ENCODE assay signal across 8 mouse cellular contexts in the genomic region with DNA sequence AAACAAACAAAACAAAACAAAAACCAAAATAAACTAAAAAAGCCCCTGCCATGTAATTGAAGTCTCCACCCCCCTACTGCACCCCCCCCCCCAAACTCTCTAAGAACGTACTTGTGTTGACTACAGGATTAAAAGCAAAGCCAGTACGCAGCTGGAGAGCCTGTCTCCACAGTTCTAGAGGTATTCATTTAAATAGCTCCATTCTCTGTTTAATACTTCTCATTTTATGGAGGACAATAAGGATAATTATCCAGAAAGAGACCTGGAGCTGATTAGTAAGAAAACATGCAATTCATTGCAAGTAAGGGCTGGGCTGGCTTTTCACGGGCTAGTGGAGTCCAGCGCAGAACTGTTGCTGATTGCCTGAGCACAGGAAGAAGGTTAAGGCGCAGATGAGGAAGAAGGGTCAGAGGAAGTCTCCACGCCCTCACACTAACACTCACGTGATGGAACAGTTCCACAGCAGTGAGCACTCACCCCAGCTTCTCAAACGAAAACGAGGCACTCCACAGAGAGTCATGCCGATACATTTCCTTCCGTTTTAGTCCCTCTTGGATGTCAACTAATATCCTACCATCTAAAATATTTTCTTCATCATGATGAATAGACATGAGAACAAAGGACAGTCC. TPM values are rescaled to one million over a fixed set of nuclear protein-coding genes. Genes with fewer than 3 reads are reported as not detected.
DNase-seq lines count a peak whose midpoint lies in the region; ATAC-seq and TF ChIP-seq lines count a peak whose summit lies in the region.

No protein-coding gene starts in this region.

- 40% methylated on average over 11 of the region's 11 CpGs for WGBS in forebrain, embryonic 13.5 days
- WGBS in forebrain, embryonic 10.5 days: 67% methylated on average over 11 of the region's 11 CpGs
- 54% methylated on average over 11 of the region's 11 CpGs for WGBS in embryonic facial prominence, embryonic 15.5 days
- WGBS in lung, adult 2 months: 29% methylated on average over 11 of the region's 11 CpGs
- 64% methylated on average over 11 of the region's 11 CpGs for WGBS in midbrain, embryonic 13.5 days

- H3K4me2 ChIP-seq in forebrain, embryonic 13.5 days: no peak overlapping the region
- H3K4me2 ChIP-seq in embryonic facial prominence, embryonic 15.5 days (replicated peaks): no peak overlapping the region
- no peak overlapping the region for H3K4me2 ChIP-seq in midbrain, embryonic 13.5 days (replicated peaks)

- peak; percentile 33; the same call in 1 of the 2 replicates for ATAC-seq in forebrain, embryonic 13.5 days
- no peak for ATAC-seq in embryonic facial prominence, embryonic 15.5 days (ENCODE audit: insufficient number of reproducible peaks, low FRiP score, low TSS enrichment, low read depth)
- no peak for ATAC-seq in midbrain, embryonic 13.5 days

- peak; percentile 43; the same call in 1 of the 2 replicates for TF ChIP-seq POLR2A in lung, adult 2 months (IDR thresholded peaks at IDR 0.05; ENCODE audit: borderline replicate concordance, extremely low read depth, low read depth, low read length)

- H3K9ac ChIP-seq in forebrain, embryonic 13.5 days: no peak overlapping the region
- no peak overlapping the region for H3K9ac ChIP-seq in embryonic facial prominence, embryonic 15.5 days
- no peak overlapping the region for H3K9ac ChIP-seq in midbrain, embryonic 13.5 days (replicated peaks)

- intact Hi-C loops in left cerebral cortex, postnatal 4 days (cut with DNase I): no loop called here

- 0 out of 2 replicates have a peak, but pooled peaks cover 8% of the 10 kb centered on the region for H3K4me1 ChIP-seq in forebrain, embryonic 13.5 days
- H3K4me1 ChIP-seq in forebrain, embryonic 10.5 days: peaks cover 12% of the 10 kb centered on the region
- peaks cover 15% of the 10 kb centered on the region for H3K4me1 ChIP-seq in embryonic facial prominence, embryonic 15.5 days
- H3K4me1 ChIP-seq in lung, adult 2 months (ENCODE audit: control insufficient read depth, insufficient read depth, low read length): peaks cover 3% of the 10 kb centered on the region; the same call in 1 of the 2 replicates
- H3K4me1 ChIP-seq in midbrain, embryonic 13.5 days (replicated peaks): 0 out of 2 replicates have a peak, but pooled peaks cover 2% of the 10 kb centered on the region

- no peak for DNase-seq in forebrain, embryonic 10.5 days (ENCODE audit: extremely low spot score, low spot score)
- no peak for DNase-seq in lung, adult 2 months
- DNase-seq in spleen, postnatal 4 days (ENCODE audit: low spot score in 2 of 2): peak; percentile 58 to 73
- no peak for DNase-seq in left cerebral cortex, postnatal 4 days
- DNase-seq in ovary, postnatal 36 days (ENCODE audit: low spot score): no peak

- H3K27me3 ChIP-seq in forebrain, embryonic 13.5 days: no peaks in the 10 kb centered on the region
- peaks cover 6% of the 10 kb centered on the region; the same call in 1 of the 2 replicates for H3K27me3 ChIP-seq in forebrain, embryonic 10.5 days (ENCODE audit: poor library complexity, severe bottlenecking)
- no peaks in the 10 kb centered on the region for H3K27me3 ChIP-seq in embryonic facial prominence, embryonic 15.5 days
- H3K27me3 ChIP-seq in midbrain, embryonic 13.5 days: peaks cover 4% of the 10 kb centered on the region; the same call in 1 of the 2 replicates

- H3K4me3 ChIP-seq in forebrain, embryonic 13.5 days: no peak overlapping the region
- H3K4me3 ChIP-seq in forebrain, embryonic 10.5 days: no peak overlapping the region
- H3K4me3 ChIP-seq in embryonic facial prominence, embryonic 15.5 days (replicated peaks): no peak overlapping the region
- H3K4me3 ChIP-seq in lung, adult 2 months (replicated peaks; ENCODE audit: extremely low read depth, low read depth, low read length): no peak overlapping the region
- no peak overlapping the region for H3K4me3 ChIP-seq in midbrain, embryonic 13.5 days (replicated peaks)

- H3K27ac ChIP-seq in forebrain, embryonic 13.5 days: no peak overlapping the region
- H3K27ac ChIP-seq in forebrain, embryonic 10.5 days: no peak overlapping the region
- H3K27ac ChIP-seq in embryonic facial prominence, embryonic 15.5 days (replicated peaks): peak overlapping the region; percentile 39; the same call in 1 of the 2 replicates
- no peak overlapping the region for H3K27ac ChIP-seq in midbrain, embryonic 13.5 days

- no peaks in the 10 kb centered on the region for H3K9me3 ChIP-seq in forebrain, embryonic 13.5 days (replicated peaks)
- no peaks in the 10 kb centered on the region for H3K9me3 ChIP-seq in forebrain, embryonic 10.5 days
- no peaks in the 10 kb centered on the region for H3K9me3 ChIP-seq in embryonic facial prominence, embryonic 15.5 days (replicated peaks)
- H3K9me3 ChIP-seq in midbrain, embryonic 13.5 days: no peaks in the 10 kb centered on the region

- no peaks in the 10 kb centered on the region for H3K36me3 ChIP-seq in forebrain, embryonic 13.5 days (ENCODE audit: poor library complexity, severe bottlenecking)
- no peaks in the 10 kb centered on the region for H3K36me3 ChIP-seq in forebrain, embryonic 10.5 days (replicated peaks)
- 0 out of 2 replicates have a peak, but pooled peaks cover 3% of the 10 kb centered on the region for H3K36me3 ChIP-seq in embryonic facial prominence, embryonic 15.5 days
- H3K36me3 ChIP-seq in midbrain, embryonic 13.5 days: no peaks in the 10 kb centered on the region

- TF ChIP-seq CTCF in lung, adult 2 months (IDR thresholded peaks at IDR 0.05; ENCODE audit: insufficient read depth, low read length): no peak

RNA-seq across cellular contexts. Expression of a gene that starts 11.3 kb away (rescaled TPM):
- polyA plus RNA-seq in forebrain, embryonic 13.5 days (2015; fragmentation: Nextera tagmentation; extraction: Ambion mirVana): 10.7 and 11.1 TPM in 2 replicates
- 5.2 and 6.2 TPM in 2 replicates for polyA plus RNA-seq in forebrain, embryonic 10.5 days (2016; fragmentation: Nextera tagmentation; extraction: Ambion mirVana)
- polyA plus RNA-seq in embryonic facial prominence, embryonic 15.5 days (2015; fragmentation: Nextera tagmentation; extraction: Ambion mirVana): 23.1 and 23.3 TPM in 2 replicates
- polyA plus RNA-seq in lung, adult 2 months (2012; rRNA removed): 6.1 and 10.9 TPM in 2 replicates
- total RNA-seq in left cerebral cortex, postnatal 4 days (2021): 10 to 100 TPM; 13.0 to 13.6 TPM
- 7.6 and 8.5 TPM in 2 replicates for polyA plus RNA-seq in midbrain, embryonic 13.5 days (2015; fragmentation: Nextera tagmentation; extraction: Ambion mirVana)

RNA-seq across cellular contexts. Expression of a gene that starts 21.7 kb away (rescaled TPM):
- 3.4 and 3.8 TPM in 2 replicates for polyA plus RNA-seq in forebrain, embryonic 13.5 days (2015; fragmentation: Nextera tagmentation; extraction: Ambion mirVana)
- polyA plus RNA-seq in forebrain, embryonic 10.5 days (2016; fragmentation: Nextera tagmentation; extraction: Ambion mirVana): 3.4 and 3.6 TPM in 2 replicates
- 2.4 and 2.5 TPM in 2 replicates for polyA plus RNA-seq in embryonic facial prominence, embryonic 15.5 days (2015; fragmentation: Nextera tagmentation; extraction: Ambion mirVana)
- 1.4 and 1.5 TPM in 2 replicates for polyA plus RNA-seq in lung, adult 2 months (2012; rRNA removed)
- 10 to 100 TPM; 16.8 to 20.0 TPM for total RNA-seq in left cerebral cortex, postnatal 4 days (2021)
- 3.2 and 3.6 TPM in 2 replicates for polyA plus RNA-seq in midbrain, embryonic 13.5 days (2015; fragmentation: Nextera tagmentation; extraction: Ambion mirVana)

Comparison
In these comparisons a context has a peak if more than half of its experiments do, and no peak if none do; other contexts are left out.
1. DNase-seq: peak in spleen, postnatal 4 days (2 of 2); none in forebrain, embryonic 10.5 days (single experiment), lung, adult 2 months (single experiment), left cerebral cortex, postnatal 4 days (single experiment) and ovary, postnatal 36 days (single experiment).